Mouse (Mus musculus) C3H10T1/2 (cell line): ENCODE measurements around the gene Gcc2. TPM values are rescaled to one million over a fixed set of nuclear protein-coding genes. Genes with fewer than 3 reads are reported as not detected.

Experiments
- polyA plus RNA-seq, 2 experiments: library from polyadenylated mRNA; unstranded; fragments of >200 nt; fragmentation: generic; extraction: Trizol; gene quantifications; one replicate each; pipeline ENCODE4 v1.2.1; 2012; ENCODE audit warnings: missing spikeins in 2 of 2

The Gcc2 gene
- polyA plus RNA-seq: 1 to 10 TPM in 1 of 2 experiments, under 1 TPM in 1; 0.49 to 6.7 TPM

DNA sequence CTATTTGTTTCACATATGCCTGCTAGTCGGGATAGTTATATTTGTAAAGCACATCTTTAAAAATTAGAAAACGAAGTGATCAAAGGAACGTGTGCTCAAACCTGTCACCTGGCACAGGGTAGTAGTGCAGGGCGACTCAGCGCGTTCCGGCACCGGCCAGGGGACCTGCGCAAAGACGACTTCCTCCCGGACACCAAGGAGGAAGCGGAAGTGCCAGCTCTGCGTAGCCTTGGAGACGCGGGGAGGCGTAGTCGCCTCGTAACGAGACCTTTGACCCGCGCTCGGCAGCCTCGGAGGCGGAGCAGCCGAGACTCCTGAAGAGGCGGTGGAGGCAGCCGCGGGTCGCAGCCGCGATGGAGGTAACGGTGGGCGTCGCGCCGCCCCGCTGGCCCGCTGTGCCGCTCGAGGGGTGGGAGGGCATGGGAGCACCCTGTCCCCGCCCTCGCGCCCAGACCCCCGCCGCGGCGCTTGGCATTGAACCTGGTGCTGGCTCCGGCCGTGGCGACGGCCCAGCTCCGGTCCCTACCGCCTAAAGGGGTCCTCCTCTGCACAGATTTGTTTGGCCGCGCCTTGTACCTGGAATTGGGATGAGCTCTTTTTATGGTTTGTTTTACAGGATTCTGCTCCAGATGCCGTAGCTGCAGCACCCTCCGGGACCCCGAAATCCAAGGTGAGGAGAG is at the start of gene Gcc2:
Gcc2 (plus strand) TSS at position 285 of the 680 bp plus-strand sequence.

DNA sequence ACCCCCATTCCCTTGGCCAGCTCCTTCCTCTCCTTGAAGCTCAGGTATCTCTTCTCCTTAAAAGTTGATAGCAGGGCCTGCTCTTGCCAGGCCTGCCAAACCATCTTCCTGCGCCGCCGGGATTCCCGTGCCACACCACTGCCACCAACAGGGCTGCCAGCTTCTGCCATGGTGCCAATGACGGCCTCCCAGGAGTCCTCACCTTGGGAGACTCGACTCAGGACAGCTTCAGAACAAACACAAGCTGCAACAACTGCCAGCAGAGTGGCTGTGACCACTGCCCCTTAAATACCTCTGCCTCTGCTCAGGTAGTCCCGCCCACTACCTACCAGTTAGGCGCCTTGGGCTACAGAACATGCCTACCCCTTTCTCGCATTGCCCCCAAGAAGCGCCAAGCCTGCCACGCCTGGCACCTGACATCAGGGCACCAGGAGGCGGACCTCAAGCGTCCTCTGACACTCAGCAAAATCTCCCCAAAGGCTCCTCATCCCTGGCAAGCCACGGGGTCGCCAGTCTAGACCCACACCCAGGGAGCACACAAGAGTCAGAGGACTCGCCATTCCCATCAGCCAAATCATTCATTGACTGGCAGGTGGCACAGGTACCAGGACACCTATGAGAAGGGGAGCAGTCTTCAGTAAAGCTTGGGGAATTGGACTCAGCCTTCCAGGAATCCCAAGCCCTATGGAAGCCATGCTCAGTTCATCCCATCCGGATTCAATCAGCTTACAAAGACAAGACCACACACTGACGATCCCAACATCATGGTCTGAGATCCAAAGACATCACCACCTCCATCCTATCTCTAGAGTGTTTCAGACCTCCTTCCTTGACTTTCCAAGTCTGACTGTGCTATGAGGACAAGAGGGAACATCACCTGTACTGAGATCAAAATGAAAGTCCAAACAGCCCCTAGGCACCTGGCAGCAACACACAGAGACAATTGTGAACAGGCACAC is 30.2 kb upstream of the Gcc2 start, which contains the start of gene AW822073:
AW822073 (minus strand) TSS at position 104 of the 959 bp plus-strand sequence.

GRCm38 (mm10) chr10:58232641-58232969 is 22.7 kb upstream of the Gcc2 start, which contains the start of gene Duxf3:
Duxf3 (minus strand) TSS chr10:58232675.

DNA sequence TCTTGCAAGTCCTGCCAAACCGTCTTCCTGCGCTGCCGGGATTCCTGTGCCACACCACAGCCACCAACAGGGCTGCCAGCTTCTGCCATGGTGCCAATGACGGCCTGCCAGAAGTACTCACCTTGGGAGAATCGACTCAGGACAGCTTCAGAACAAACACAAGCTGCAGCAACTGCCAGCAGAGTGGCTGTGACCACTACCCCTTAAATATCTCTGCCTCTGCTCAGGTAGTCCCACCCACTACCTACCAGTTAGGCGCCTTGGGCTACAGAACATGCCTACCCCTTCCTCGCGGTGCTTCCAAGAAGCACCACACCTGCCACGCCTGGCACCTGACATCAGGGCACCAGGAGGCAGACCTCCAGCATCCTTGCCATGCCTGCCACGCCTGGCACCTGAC is 18.7 kb upstream of the Gcc2 start, which contains the start of gene Gm4981:
Gm4981 (minus strand) TSS at position 89 of the 400 bp plus-strand sequence.

DNA sequence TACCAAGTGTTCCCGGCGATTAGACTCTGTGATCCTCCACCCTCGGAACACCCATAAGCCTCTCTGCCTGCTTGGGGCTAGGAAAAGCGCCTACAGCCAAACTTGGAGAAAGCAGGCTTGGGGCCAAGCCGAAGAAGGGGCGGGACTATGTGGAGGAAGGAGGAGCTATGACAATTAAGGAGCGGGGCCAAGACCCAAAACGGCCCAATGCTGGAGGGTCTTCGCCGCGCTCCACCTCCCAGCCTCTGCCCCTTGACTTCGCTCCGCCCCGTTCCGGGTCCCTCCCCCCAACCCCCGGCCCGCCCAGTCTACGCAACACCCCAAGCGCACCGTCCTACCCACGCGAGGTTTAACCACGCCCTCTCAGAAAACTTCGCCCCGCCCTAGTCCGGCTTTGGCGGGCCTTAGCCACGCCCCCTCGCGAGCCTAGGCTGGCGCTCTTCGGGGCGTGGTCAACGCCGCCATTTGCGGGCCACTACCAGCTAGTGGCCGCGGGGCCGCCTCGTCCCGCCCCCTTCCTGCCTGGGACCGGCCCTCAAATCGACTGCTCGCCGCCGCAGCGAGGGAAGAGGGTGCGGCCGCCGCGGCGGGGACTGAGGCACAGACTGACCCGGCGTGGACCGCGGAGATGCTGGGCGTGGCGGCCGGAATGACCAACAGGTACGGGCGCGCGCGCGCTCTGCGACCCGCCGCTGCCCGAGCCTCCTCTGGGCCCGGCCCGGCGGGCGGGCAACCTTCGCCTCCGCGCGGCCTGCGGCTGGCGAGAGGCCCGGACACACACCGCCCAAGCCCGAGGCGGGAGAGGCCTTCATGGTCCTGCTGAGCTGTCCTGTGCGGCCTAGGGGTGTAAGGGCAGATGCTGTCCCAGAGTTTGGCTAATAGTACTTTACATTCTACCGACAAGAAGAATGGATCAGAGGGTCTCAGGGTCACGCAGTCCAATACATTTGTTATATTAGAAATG is 68.0 kb downstream of the Gcc2 start, which contains the start of gene Lims1:
Lims1 (plus strand) TSS at position 439 of the 964 bp plus-strand sequence.

Other genes with a start within 250 kb of the Gcc2 start
- not detected for gene AW822073, start 30.6 kb upstream of the Gcc2 start, polyA plus RNA-seq
- gene Duxf3, start 22.8 kb upstream of the Gcc2 start, polyA plus RNA-seq: not detected
- gene Gm4981, start 18.8 kb upstream of the Gcc2 start, polyA plus RNA-seq: not detected
- 10 to 100 TPM in 1 of 2 experiments, 1 to 10 TPM in 1; 1.3 to 12.8 TPM for gene Lims1, start 68.0 kb downstream of the Gcc2 start, polyA plus RNA-seq
- gene Ranbp2, start 191.4 kb downstream of the Gcc2 start, polyA plus RNA-seq: 1 to 10 TPM in 1 of 2 experiments, under 1 TPM in 1; 0.30 to 3.3 TPM
- gene Ccdc138, start 242.5 kb downstream of the Gcc2 start, polyA plus RNA-seq: under 1 TPM; 0.33 to 0.87 TPM